Mouse (Mus musculus) ES-E14 (cell line): ENCODE measurements around the gene Cdkl3.

ENCODE experiments used
- CHD2 ChIP-seq: IDR thresholded peaks from 2 replicates; pipeline ENCODE4 v1.6.1; 2014; ENCODE audit warnings: mild to moderate bottlenecking, low read depth, low read length, inconsistent platforms
- HCFC1 ChIP-seq: IDR thresholded peaks from 2 replicates; pipeline ENCODE4 v1.6.1; 2012; ENCODE audit warnings: low read length, inconsistent platforms, borderline replicate concordance; ENCODE audit not compliant: insufficient read depth
- MAFK ChIP-seq: IDR thresholded peaks from 2 replicates; pipeline ENCODE4 v1.6.1; 2014; ENCODE audit warnings: mild to moderate bottlenecking, low read depth, low read length, inconsistent platforms; ENCODE audit not compliant: insufficient read depth
- ZC3H11A ChIP-seq: IDR thresholded peaks from 2 replicates; pipeline ENCODE4 v1.6.1; 2012; ENCODE audit warnings: low read depth, mild to moderate bottlenecking, inconsistent platforms, low read length, borderline replicate concordance
- ZNF384 ChIP-seq: IDR thresholded peaks from 2 replicates; pipeline ENCODE4 v1.6.1; 2012; ENCODE audit warnings: low read depth, low read length, inconsistent platforms

DNA sequence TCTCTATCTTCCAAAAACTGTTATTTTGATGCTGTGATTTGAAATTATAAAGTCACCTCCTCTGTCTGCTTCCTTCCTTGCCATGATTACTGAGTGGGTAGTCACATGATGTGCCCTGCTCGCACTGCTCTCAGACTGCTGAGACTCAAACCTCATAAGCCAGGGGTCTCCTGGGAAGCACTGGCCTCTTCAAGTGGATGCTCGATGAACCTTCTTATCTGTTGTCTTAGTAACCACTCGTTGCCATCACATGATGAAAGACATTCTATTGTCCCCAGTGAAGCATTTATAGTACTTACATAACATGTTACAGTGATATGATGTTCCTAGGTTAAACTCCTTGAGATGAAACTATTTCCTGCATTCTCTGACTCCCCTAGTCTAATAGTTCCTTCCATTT, 33.6 kb downstream of the Cdkl3 start:
- TF ChIP-seq MAFK = no peak
- TF ChIP-seq ZC3H11A = no peak
- no peak for TF ChIP-seq CHD2
- TF ChIP-seq ZNF384 = no peak
- no peak for TF ChIP-seq HCFC1
